Comparison of ENCODE assay signal across 8 mouse cellular contexts in the genomic region with DNA sequence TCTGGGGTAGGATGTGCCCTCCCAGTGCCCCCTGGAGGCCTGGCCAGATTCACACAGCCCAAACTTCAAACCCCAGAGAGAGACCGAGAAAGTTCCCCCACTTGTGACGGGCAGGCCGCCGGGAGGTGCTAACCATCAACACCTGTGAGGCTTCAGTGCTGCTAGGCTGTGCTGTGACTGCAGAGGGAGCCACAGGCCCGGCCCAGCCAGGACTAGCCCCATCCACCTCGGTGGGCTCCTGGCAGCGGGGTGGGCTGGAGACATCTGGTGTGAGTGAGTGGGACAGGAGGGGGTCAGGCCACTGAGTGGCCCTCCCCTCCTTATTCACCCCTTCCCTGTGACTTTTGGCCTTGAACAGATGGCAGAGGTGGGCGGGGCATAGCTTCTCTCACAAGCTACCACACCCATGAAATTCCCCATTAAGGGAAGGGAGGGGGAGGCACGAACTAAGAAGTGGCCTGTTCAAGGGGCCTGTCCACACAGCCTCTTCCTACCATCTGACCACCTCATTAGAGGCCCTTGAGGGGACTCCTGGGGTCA.
DNase-seq lines count a peak whose midpoint lies in the region; ATAC-seq and TF ChIP-seq lines count a peak whose summit lies in the region.

No protein-coding gene starts in this region.

- no peak overlapping the region for H3K9ac ChIP-seq in kidney, embryonic 16.5 days (replicated peaks; ENCODE audit: low read length)
- H3K9ac ChIP-seq in heart, postnatal 0 days (replicated peaks; ENCODE audit: low read depth, low read length), result no peak overlapping the region
- H3K9ac ChIP-seq in midbrain, embryonic 12.5 days (replicated peaks), result no peak overlapping the region
- 0 out of 2 replicates have a peak overlapping the region, but pooled peaks have one; percentile 27 for H3K9ac ChIP-seq in stomach, postnatal 0 days (ENCODE audit: low read length)

- no peak for ATAC-seq in kidney, embryonic 16.5 days (ENCODE audit: low FRiP score, low TSS enrichment)
- ATAC-seq in heart, postnatal 0 days (ENCODE audit: insufficient read depth, low read depth), result peak; percentile 34
- ATAC-seq in midbrain, embryonic 12.5 days (ENCODE audit: low FRiP score, low read depth), result peak; percentile 67
- peak; percentile 39 for ATAC-seq in stomach, postnatal 0 days (ENCODE audit: low FRiP score, low TSS enrichment)

- no peaks in the 10 kb centered on the region for H3K9me3 ChIP-seq in kidney, embryonic 16.5 days (ENCODE audit: low read length)
- H3K9me3 ChIP-seq in heart, postnatal 0 days (replicated peaks; ENCODE audit: control insufficient read depth, low read length), result no peaks in the 10 kb centered on the region
- no peaks in the 10 kb centered on the region for H3K9me3 ChIP-seq in limb, embryonic 10.5 days (replicated peaks)
- H3K9me3 ChIP-seq in midbrain, embryonic 12.5 days, result no peaks in the 10 kb centered on the region
- no peaks in the 10 kb centered on the region for H3K9me3 ChIP-seq in stomach, postnatal 0 days (ENCODE audit: control insufficient read depth, low read length)

- peak; percentile 45 for DNase-seq in kidney, adult 11 months
- DNase-seq in embryo, embryonic 9.5 days (ENCODE audit: extremely low spot score), result peak; percentile 93
- DNase-seq in heart, postnatal 0 days (ENCODE audit: low spot score), result no peak
- DNase-seq in limb, embryonic 10.5 days (ENCODE audit: low spot score), result peak; percentile 90
- peak; percentile 74 for DNase-seq in stomach, postnatal 0 days (ENCODE audit: low spot score)
- no peak for DNase-seq in right cerebral cortex, postnatal 25 days

- H3K4me2 ChIP-seq in kidney, embryonic 16.5 days (replicated peaks; ENCODE audit: low read depth, low read length), result no peak overlapping the region
- H3K4me2 ChIP-seq in heart, postnatal 0 days (ENCODE audit: low read depth, low read length), result no peak overlapping the region
- H3K4me2 ChIP-seq in midbrain, embryonic 12.5 days (replicated peaks), result no peak overlapping the region
- no peak overlapping the region for H3K4me2 ChIP-seq in stomach, postnatal 0 days (replicated peaks; ENCODE audit: low read depth)

- no peak overlapping the region for H3K27ac ChIP-seq in kidney, embryonic 16.5 days (ENCODE audit: low read length)
- H3K27ac ChIP-seq in heart, postnatal 0 days (ENCODE audit: low read depth), result no peak overlapping the region
- peak overlapping the region; percentile 69 for H3K27ac ChIP-seq in limb, embryonic 10.5 days
- peak overlapping the region; percentile 75; the same call in 1 of the 2 replicates for H3K27ac ChIP-seq in midbrain, embryonic 12.5 days (replicated peaks)
- H3K27ac ChIP-seq in stomach, postnatal 0 days (replicated peaks), result peak overlapping the region; percentile 58

- no peak for TF ChIP-seq EP300 in heart, postnatal 0 days (IDR thresholded peaks at IDR 0.05; ENCODE audit: low read depth)
- TF ChIP-seq EP300 in stomach, postnatal 0 days (optimal IDR thresholded peaks at IDR 0.05), result no peak

- peaks cover 26% of the 10 kb centered on the region for H3K4me1 ChIP-seq in kidney, embryonic 16.5 days (ENCODE audit: insufficient read depth, low read length)
- H3K4me1 ChIP-seq in heart, postnatal 0 days (ENCODE audit: control insufficient read depth, insufficient read depth), result no peaks in the 10 kb centered on the region; the same call in 1 of the 2 replicates
- H3K4me1 ChIP-seq in limb, embryonic 10.5 days, result peaks cover 91% of the 10 kb centered on the region
- peaks cover 74% of the 10 kb centered on the region for H3K4me1 ChIP-seq in midbrain, embryonic 12.5 days
- H3K4me1 ChIP-seq in stomach, postnatal 0 days (replicated peaks; ENCODE audit: control insufficient read depth, insufficient read depth), result peaks cover 5% of the 10 kb centered on the region

- WGBS in kidney, embryonic 16.5 days, result 14% methylated on average over 9 of the region's 9 CpGs
- WGBS in heart, postnatal 0 days, result 25% methylated on average over 9 of the region's 9 CpGs
- WGBS in limb, embryonic 10.5 days, result 2% methylated on average over 9 of the region's 9 CpGs
- WGBS in midbrain, embryonic 12.5 days, result 11% methylated on average over 9 of the region's 9 CpGs
- 21% methylated on average over 9 of the region's 9 CpGs for WGBS in stomach, postnatal 0 days

- no peak overlapping the region for H3K4me3 ChIP-seq in kidney, embryonic 16.5 days (ENCODE audit: low read length)
- no peak overlapping the region for H3K4me3 ChIP-seq in heart, postnatal 0 days (ENCODE audit: low read depth, low read length)
- peak overlapping the region; percentile 1; the same call in 1 of the 2 replicates for H3K4me3 ChIP-seq in limb, embryonic 10.5 days
- H3K4me3 ChIP-seq in midbrain, embryonic 12.5 days, result no peak overlapping the region
- no peak overlapping the region for H3K4me3 ChIP-seq in stomach, postnatal 0 days (ENCODE audit: low read depth, low read length)

- no peaks in the 10 kb centered on the region for H3K36me3 ChIP-seq in kidney, embryonic 16.5 days (ENCODE audit: insufficient read depth, low read length)
- no peaks in the 10 kb centered on the region for H3K36me3 ChIP-seq in heart, postnatal 0 days (replicated peaks; ENCODE audit: control insufficient read depth, insufficient read depth, low read length)
- H3K36me3 ChIP-seq in limb, embryonic 10.5 days, result no peaks in the 10 kb centered on the region
- H3K36me3 ChIP-seq in midbrain, embryonic 12.5 days, result no peaks in the 10 kb centered on the region
- no peaks in the 10 kb centered on the region for H3K36me3 ChIP-seq in stomach, postnatal 0 days (ENCODE audit: control insufficient read depth, insufficient read depth, low read length)

- 0 out of 2 replicates have a peak, but pooled peaks cover 2% of the 10 kb centered on the region for H3K27me3 ChIP-seq in kidney, embryonic 16.5 days (ENCODE audit: insufficient read depth, low read length)
- no peaks in the 10 kb centered on the region for H3K27me3 ChIP-seq in heart, postnatal 0 days (ENCODE audit: control insufficient read depth, insufficient read depth, low read length)
- peaks cover 66% of the 10 kb centered on the region for H3K27me3 ChIP-seq in limb, embryonic 10.5 days (ENCODE audit: low read depth, poor library complexity, severe bottlenecking)
- H3K27me3 ChIP-seq in midbrain, embryonic 12.5 days, result peaks cover 41% of the 10 kb centered on the region
- no peaks in the 10 kb centered on the region for H3K27me3 ChIP-seq in stomach, postnatal 0 days (ENCODE audit: control insufficient read depth, insufficient read depth, low read length)

- TF ChIP-seq CTCF in heart, postnatal 0 days (IDR thresholded peaks at IDR 0.05; ENCODE audit: low read depth), result peak; percentile 57
- peak; percentile 80 for TF ChIP-seq CTCF in stomach, postnatal 0 days (IDR thresholded peaks at IDR 0.05; ENCODE audit: low read depth)

Comparison
In these comparisons a context has a peak if more than half of its experiments do, and no peak if none do; other contexts are left out.
1. DNase-seq: peak in kidney, adult 11 months (single experiment), embryo, embryonic 9.5 days (single experiment), limb, embryonic 10.5 days (single experiment) and stomach, postnatal 0 days (single experiment); none in heart, postnatal 0 days (single experiment) and right cerebral cortex, postnatal 25 days (single experiment).
2. H3K27ac ChIP-seq: peak in limb, embryonic 10.5 days (single experiment), midbrain, embryonic 12.5 days (single experiment) and stomach, postnatal 0 days (single experiment); none in kidney, embryonic 16.5 days (single experiment) and heart, postnatal 0 days (single experiment).